Mouse (Mus musculus): ENCODE results near the gene Csad. TPM values are rescaled to one million over a fixed set of nuclear protein-coding genes. Genes with fewer than 3 reads are reported as not detected.

Gene Csad
- polyA plus RNA-seq, 3 experiments from 2014 or later: 5.0 to 14.6 (median 14.0) TPM

DNA sequence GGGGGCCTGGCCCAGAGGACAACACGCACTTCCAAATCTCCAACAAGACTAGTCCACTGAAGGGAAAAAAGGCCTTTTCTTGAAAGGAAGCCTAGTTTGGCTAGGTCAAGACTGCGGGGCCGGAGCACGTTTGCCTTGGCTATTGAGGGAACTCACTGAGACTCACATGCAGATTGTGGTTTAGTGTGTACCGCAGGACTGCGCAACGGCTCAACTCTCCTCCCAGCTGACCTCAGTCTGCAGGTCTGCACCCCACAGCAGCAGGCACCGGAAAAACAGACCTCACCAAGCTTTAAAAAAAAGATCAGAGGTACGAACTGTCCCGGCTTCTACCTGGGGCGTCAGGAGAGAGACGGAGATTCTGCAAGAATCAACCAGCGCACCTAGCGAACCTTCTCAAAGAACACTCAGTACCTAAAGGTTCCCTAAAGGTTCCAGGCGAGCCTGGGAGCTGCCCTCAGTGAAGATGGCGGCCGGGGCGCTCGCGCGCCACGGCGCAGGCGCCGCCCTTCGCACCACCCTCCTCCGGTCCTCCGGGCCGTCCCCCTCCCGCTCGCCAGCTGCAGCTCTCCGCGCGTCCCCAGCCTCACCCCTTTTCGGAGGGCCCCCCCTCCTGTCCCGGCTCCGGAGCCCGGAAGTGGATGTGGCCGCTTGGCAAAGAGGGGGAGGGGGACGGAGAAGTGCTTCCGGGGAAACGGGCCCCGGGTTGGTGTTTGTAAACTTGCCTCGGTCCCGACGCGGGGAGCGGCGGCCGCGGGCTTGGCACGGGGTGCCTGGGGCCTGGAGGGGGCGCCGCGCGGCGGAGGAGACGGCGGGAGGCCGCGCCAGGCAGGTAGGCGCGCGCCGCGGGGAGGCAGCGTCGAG, 1.3 kb downstream of the Csad start, which contains the start of gene Zfp740:
Gene Zfp740 (plus strand): TSS at position 279 of the 864 bp plus-strand sequence.
- ATAC-seq: peak; percentile 91

DNA sequence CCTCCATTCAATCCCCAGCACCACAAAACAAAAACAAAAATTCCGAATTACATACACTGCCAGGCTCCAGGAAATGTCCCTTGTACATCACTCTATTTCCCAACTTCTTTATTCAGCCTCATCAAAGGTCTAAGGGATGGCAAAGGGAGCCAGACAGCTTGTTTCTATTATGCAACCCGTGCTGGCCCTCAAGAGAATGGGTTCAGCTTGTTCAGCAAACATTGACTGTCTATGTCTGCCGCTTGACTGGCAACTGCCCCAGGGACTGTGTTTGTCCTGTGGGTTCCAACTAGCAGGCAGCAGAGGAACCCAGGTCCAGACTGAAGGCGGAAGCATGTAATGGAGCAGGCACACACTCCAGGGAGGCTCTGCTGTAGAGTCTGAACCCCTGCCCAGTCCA, 5.7 kb downstream of the Csad start:
- ATAC-seq: no peak

DNA sequence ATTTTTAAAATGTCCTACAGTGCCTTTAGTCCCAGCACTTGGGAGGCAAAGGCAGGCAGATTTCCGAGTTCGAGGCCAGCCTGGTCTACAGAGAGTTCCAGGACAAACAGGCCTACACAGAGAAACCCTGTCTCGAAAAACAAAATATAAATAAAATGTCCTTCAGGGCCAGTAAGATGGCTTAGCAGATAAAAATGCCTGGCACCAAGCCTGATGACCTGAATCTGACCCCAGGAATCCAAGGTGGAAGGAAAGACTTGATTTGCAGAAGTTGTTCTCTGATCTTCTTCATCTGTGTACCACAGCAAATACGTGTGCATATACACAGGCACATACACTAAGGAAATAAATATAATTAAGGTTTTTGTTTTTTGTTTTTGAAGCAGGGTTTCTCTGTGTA, 9.2 kb downstream of the Csad start:
- ATAC-seq: no peak

DNA sequence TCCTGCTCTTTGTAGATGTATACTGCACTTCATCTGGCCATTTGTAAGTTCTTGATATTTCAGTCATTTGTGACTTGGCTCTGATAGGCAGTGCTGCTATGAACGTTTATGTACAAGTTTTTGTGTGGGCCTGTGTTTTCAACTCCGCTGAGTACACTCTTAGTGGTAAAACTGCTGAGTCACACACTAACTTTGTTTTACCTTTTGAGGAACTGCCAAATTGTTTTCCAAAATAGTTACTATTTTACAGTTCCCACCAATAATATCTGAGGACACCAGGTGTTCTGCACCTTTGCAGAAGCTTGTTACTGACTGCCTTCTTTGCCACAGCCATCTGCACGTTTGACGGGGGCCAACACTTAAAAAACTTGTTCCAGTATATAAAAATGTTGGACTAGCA, 10.1 kb downstream of the Csad start:
- no peak for ATAC-seq

- ATAC-seq: no peak
Measured at GRCm38 (mm10) chr15:102193652-102194051, 10.9 kb downstream of the Csad start.

DNA sequence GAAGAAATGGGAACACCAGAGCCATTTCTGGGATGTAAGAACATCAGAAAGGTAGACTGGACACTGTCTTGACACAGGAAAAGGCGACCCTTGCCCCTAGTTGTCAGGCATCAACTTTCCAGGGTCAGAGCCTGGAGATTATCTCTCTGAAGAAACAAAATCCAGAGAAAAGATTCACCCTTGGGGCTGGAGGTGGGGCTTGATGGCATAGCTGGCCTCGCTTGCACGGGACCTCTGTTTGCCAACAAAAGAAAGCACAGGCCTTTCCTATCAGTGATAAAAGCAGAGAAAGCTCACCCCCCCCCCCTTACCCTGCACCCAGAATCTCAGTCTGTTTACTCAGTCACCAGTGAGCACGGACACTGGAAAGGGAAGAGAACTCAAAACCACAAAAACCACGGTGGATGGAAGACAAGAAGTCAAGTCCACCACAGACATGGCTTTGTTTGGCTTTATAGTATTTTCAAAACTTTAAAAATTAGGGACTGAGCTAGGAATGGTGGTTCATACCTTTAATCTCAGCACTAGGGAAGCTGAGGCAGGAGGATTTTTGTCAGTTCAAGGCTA, 11.6 kb downstream of the Csad start:
- ATAC-seq: no peak

DNA sequence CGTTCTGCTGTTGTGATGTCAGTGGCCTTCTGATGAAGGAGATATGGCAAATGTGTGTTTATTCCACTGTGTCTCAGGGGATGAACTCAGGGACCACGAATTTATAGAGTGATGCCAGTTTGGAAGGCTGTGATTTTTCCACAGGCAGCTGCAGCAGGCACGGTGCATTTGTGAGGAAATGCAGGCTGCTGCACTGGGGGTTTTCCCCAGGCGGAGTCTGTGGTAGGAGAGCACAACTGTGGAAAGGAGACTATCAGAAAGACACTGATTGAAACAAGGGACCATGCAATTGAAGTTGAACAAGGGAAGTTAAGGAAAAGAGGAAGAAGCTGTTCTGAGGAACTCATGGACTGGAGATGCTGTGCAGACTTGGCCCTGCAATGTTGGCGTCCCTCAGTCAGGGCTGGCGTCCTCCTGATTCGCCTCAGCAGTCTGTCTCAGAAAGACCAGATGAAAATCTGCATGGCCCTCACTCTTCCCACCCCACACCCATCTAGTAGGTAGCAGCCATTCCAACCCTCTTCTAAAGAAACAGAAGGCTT, 12.2 kb downstream of the Csad start:
- ATAC-seq: no peak

- no peak for ATAC-seq
Measured at GRCm38 (mm10) chr15:102191699-102192098, 12.8 kb downstream of the Csad start.

DNA sequence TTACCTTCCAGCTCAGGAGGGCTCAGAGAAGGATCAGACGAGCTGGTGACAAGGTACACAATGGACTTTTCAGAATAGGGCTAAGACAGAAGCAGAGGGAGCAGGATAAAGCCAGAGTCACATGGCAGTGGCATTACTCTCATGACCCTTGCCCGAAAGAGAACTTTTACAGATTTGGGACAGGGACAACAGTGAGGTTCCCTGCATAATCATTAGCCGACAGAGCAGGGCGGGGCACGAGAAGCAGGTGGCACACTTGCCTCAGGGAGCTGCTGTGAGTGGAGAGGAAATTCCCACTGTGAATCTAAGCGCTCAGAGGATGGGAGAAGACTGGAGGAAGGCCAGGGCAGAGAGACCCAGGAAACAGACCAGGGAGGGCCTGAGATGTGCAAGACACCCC, 15.6 kb downstream of the Csad start:
- no peak for ATAC-seq

GRCm38 (mm10) chr15:102188096-102188495, 16.4 kb downstream of the Csad start:
- no peak for ATAC-seq

DNA sequence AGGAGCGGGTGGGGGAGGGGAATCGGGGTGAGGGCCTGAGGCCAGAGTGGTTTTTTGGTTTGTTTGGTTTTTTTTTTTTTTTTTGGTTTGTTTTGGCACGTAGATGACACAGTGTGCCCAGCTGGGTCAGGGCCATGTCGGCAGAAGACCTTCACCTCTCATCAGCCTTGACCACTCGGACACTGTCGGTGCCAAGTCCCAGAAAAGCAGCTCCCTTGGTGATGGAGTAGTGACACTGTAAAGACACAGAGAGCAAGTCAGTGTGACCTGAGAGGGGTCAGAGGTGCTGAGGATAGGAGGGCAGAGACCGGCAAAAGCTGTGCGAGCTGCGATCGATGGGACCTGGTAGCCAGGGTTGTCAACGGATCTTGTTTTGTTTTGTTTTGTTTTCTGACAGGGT, 18.3 kb downstream of the Csad start:
- ATAC-seq: no peak

DNA sequence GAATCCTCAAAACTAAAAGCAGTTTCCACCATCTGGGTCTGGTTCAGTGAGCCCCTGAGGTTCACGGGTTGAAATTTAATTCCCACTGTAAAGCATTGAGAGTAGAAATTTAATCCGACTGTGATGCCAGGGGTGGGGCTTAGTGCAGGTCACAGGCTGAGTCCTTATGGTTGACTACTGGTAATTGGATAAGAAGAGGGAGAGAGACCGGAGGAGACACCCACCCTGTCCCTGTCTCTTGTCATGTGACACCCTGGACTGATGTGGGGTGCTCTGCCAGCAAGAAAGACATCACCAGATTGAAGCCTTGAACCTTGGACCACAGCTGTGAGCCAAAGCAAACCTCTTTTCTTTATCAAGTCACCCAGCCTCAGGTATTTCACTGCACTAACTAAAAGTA, 21.4 kb downstream of the Csad start:
- ATAC-seq: no peak

DNA sequence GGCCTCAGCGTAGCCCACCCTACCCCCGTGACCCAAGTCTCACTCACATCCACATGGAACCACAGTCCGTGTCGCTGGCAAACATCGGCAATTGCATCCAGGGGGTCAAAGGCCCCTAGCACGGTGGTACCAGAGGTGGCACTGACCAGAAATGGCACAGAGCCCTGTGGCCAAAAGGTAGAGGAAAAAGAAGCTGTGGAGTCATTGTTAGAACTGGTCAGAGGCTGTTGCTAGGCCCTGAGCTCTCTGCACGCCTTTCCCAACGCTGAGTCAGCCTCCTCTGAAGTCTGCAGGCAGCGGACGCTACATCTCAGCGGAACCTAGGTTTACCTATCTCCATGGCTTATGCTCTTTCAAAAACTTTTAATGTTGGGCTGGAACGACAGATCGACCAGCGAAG, 24.6 kb downstream of the Csad start:
- ATAC-seq: no peak

GRCm38 (mm10) chr15:102179106-102179505, 25.4 kb downstream of the Csad start:
- no peak for ATAC-seq

GRCm38 (mm10) chr15:102178279-102178678, 26.2 kb downstream of the Csad start:
- ATAC-seq: peak; percentile 54

DNA sequence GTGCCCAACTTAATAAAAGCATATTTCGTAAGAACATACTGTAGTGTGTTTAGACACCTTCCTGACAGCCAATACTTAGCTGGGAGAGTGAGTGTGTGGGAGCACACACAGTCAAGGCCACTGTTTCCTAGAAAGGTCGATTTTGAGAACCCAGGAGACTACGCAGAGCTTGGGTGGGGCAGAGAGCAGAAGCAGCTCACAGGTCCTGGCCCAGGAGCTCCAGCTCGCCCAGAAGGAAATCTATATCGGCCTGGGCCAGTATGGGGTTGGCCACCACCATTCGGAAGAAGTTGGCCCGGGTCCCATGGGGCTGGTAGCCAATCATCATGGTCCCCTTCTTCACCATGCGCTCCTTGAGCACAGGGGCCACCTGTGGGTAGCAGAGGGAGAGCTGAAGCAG, 27.1 kb downstream of the Csad start:
- no peak for ATAC-seq

GRCm38 (mm10) chr15:102176571-102177316, 27.8 kb downstream of the Csad start:
- no peak for ATAC-seq

DNA sequence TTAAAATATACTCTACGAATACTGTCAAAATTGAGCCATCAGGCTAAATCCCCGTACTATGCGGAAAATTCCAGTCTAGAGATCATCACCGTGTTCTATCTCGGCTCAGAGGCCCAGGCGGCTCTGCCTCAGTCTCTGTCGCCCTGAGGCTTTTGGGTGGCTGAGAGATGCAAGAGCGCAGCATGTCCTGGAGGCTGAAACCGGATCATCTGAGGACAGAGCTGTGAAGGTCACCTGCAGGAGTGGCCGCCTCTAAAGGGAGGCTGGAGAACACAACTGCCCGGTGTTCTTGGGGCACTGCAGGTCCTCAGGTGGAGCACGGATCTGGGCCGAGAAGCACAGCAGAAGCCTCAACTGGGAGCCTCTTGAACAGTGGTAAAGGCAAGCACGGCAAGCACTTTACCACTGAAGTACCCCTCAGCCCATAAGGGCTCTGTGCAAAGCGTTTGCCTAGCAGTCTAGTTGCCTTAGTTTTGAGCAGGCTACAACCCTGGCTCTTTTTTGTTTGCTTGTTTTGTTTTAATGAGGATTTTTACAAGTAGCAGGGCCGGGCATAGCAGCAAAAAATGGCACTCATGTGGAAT, 28.7 kb downstream of the Csad start:
- ATAC-seq: no peak

DNA sequence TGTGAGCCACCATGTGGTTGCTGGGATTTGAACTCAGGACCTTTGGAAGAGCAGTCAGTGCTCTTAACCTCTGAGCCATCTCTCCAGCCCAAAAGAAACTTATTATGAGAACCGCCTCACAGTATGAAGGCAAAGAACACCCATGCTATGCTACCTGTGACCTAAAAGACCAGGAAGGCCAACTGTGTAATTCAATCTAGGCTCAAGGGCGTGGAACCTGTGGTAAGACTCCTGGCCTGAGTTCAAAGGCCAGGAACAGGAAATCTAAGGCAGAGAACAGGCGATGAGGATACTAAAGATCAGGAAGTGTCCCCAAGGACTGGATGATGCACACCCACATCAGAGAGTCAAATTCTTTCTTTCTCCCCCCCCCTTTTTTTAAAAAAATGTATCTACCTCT, 30.9 kb downstream of the Csad start:
- ATAC-seq: no peak

GRCm38 (mm10) chr15:102169064-102169463, 35.5 kb downstream of the Csad start:
- ATAC-seq: no peak

DNA sequence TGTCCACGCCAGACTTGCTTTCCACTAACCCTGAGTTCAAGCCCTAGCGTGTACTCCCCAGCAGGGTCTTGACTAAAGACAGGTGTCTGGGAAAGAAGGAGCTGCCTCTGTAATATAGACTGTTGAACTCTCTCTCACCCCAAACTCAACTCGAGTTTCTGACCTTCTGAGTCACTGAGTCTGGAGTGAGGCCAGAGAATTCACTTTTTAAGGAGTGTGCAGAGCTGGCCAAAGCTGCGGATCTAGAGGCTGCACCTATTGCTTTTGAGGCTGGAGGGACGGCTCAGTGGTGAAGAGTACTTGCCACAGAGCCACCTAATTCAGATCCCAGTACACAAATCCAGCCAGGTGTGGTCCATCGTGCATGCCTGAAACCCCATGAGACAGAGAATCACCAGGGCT, 36.9 kb downstream of the Csad start:
- no peak for ATAC-seq

DNA sequence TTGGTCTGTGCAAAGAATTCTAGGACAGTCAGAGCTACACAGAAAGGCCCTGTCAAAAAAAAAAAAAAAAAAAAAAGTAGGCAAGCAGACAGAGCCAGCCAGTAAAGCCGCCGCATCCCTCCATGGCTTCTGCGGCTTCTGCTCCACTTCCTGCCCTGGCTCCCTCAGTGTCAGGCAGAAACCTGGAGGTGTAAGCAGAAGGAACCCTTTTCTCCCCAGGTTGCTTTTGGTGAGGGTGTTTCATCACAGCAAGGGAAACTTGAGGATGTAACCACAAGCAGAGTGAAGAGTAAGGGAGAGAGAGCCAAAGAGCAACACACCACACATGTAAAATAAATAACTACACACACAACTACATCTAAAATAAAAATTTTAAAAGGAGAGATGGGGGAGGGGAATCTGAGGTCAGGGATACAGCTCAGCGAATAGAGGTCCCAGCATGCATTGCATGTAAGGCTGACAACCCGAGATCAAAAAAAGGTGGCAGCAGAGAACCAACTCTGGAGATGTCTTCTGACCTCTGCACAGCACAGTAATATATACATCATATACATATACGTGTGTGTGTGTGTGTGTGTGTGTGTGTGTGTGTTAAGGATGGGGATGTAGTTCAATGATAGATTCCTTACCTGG, 38.9 kb downstream of the Csad start:
- no peak for ATAC-seq

Data from inflammation-experienced regulatory T-cells, adult 6 months (primary cell).